Mouse (Mus musculus) neutrophil, adult 5-6 weeks (primary cell): ENCODE measurements at regions not wholly inside any gene's neighbourhood (a gene's known extent, or its start where the extent isn't known, plus 50 kb on each side); places are given as distances from the start of the nearest gene placed in this dataset.
"Not testable (repeated sequence)": the region's sequence is repeated elsewhere in the genome, so short reads cannot be mapped to it uniquely, and the experiment has no call there.

Experiments used
- ATAC-seq: fragments of 151-379, 151-347 bp; 2 replicates; pipeline ENCODE4 v1.8.0; 2017; ENCODE audit warnings: mild to moderate bottlenecking, moderate TSS enrichment; ENCODE audit not compliant: insufficient number of reproducible peaks, poor library complexity, low FRiP score, severe bottlenecking; ENCODE audit errors: extremely low read depth

DNA sequence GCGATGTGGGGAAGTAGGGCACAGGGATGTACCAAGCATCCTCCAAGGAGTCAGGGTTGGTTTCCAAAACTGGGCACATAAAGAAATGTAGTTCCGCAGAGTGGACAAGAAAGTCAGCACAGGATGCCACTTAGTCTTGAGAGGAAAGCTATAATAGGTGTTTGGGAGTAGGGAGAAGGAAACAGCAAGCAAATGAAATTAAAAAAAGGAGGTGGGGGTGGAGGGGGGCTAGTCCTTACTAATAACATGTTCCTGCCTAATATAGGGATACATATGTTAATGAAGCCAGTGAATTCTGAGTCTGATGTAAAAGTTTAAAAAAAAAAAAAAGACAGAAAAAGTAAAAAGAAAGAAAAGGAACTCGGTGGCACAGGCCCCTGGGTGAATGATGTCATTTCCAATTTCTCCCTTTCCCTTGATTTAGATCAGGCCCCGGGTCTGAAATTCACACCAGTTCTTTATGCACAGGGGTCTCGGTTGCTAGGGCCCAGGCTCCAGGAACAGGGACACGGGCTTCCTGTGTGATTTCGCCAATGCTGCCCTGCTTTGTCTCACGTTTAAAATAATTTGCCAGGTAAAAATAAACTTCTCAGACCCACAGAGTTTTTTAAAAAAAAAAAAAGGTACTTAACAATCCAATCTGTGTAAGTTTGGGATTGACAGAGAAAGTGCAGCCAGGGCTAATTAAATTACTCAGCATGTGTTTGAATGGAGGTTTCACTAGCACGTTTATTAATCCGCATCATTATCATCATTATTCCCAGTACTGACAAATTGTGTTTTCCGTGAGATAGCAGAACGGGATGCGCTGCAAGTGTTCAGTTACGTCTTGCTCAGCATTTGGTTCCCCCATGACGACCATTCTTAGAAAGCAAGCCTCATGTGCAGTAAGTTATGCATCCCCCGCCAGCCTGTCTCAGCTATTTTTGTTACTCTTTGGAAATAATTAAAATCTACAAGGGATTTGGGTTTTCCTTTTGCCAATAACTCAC, 172.8 kb upstream of the Slc25a13 start:
- no peak for ATAC-seq

- ATAC-seq, result no peak
Measured at GRCm38 (mm10) chr6:6388835-6389440, 172.0 kb upstream of the Slc25a13 start.

DNA sequence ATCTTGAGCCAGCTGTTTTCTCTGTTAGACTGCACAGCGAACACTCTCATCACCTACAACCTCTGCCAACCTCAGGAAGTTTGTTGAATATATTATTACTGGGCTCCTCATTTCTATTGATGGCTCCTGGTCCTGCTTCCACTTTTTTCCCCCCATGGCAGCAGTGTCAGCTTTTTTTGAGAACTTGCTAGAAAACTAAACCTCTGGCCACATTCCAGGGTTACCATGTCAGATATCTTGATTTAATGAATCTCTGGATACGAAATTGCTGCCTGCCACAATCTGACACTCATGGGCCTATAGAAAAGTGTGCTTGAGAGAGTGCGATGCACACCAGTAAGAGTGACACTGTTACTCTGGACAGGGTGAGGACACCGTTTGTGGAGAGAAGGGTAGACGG, 170.6 kb upstream of the Slc25a13 start:
- no peak for ATAC-seq

DNA sequence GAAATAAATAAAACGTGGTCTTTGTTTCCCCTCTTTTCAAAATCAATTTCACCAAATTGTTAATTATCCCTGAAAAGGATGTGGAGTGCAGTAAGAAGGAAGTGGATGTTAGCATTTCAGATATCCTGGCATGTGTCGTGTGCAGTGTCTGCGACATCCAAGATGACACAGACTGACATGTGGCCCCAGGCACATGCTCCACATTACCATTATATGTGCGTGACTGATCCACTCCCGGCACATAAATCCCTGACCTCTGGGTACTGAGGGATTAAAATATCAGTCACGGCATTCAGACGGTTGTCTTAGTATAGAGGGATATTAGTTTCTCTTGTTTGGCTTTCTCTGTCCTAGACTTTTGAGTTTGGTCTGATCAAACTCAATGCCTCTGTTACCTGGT, 168.0 kb upstream of the Slc25a13 start:
- no peak for ATAC-seq

DNA sequence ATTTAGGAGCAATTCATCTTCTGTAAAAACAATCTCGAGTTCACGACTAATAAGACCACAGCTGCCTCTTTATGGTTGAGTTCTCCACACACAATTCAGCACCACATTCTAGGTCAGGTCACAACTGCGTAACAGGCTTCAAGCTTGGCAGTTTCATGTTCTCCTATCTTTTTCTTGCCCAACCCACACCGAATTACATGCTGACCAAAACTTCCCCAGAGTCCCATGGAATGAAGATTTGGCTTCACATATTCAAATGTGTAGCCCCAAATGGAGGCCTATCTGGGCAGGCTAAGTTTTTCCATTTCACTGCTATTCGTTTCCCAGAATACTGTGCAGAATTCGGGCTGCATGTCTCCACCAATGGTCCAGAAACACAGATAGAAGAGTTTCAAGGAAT, 167.5 kb upstream of the Slc25a13 start:
- ATAC-seq, result no peak

DNA sequence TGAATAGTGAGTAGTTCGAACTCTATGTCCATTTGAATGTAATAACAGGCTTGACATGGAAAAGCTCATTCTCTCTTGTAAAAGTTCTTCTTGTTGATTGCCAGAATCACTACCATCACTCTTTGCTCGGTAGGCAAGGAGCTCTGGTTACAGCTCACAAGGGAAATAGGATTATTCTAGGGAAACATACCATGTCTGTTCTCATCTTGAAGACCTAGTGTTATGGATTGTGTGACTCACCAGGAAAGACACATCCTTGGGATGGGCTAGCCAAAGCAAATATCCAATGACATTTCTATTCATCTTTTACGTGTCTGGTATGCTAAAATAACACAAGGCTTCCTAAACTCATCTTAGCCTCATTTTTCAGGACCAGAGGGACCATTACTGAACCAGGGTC, 155.4 kb upstream of the Slc25a13 start:
- no peak for ATAC-seq

DNA sequence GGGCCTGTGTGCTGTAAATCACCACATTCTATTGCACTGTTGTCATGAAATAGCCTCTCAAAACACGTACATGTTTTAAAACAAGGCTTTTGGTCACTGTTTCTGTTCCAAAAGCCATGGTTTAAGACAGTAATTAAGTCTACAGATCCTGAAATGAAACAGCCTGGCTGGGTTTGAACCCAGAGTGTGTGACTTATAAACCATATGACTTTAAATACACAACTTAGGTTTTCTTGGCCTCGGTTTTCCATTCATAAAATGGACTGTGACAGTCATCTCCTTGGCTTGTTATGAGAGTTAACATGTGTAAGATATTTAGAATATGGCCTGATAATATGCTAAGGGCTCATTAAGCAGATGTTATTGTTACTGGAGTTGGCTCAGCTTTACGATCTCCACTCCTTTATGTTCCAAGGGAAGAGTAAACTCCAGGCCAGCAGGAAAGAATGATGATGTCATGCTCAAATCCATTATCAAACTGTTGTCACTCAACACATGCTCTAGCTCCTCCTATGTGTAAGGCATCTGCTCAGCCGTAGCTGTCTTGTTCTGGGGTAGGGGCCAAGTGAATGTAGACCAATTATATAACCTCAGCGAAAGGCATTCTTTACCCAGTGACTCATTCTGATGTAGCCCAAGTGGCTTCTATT, 154.6 kb upstream of the Slc25a13 start:
- ATAC-seq, result no peak

DNA sequence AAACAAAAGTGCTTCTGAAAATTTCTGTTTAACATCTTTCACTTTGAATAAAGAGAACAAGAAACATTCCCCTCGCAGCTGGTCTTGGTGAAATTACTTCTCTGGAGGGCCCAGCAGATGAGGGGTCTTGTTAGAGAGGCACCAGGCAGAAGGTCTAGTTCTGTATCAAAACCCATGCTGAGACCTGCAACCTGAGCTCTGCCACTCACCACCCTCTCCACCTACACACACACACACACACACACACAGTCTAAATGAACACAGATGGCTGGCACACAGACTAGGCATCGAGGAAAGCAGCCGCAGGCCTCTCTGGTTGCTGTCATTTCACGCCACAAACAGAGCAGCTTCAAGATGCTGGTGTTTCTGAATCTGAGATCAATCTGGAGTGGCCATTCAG, 147.1 kb upstream of the Slc25a13 start:
- no peak for ATAC-seq

DNA sequence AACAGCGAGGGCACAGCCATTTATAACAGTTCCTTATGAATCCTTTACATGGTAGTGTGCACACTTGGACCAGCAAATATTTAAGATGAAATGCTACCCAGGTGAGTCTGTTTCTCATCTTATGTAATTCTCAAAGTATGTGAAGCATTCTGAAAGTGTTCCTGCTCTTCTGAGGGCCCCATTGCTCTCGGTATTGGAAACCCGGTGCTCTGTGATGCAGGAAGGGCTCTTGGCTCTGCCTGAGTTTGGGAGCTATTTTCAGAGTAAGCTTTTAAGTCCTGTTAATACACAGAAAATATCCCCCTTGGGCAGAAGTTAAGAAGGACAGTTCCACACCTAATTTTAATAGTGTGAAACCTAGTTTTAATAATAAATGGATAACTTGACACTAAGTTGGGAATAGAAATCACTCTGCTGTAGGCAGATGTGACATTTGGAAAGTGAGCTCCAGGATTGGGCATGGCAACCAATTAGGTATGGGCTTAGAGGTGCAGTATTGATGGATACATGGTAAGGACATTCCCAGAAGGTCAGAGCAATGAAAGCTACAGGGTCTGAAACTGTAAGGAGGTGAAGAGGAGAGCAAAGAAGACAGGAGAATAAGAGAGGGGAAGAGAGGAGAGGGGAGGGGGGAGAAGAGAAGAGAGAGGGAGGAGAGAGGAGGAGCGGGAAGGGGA, 145.8 kb upstream of the Slc25a13 start:
- ATAC-seq, result no peak

- not testable (repeated sequence) for ATAC-seq
Measured at GRCm38 (mm10) chr6:6361181-6361580, 144.2 kb upstream of the Slc25a13 start.

- no peak for ATAC-seq
Measured at GRCm38 (mm10) chr6:6357477-6357876, 140.5 kb upstream of the Slc25a13 start.

GRCm38 (mm10) chr6:6356967-6357366, 140.0 kb upstream of the Slc25a13 start:
- no peak for ATAC-seq

GRCm38 (mm10) chr6:6335251-6335650, 118.3 kb upstream of the Slc25a13 start:
- ATAC-seq, result no peak

GRCm38 (mm10) chr6:6330271-6330670, 113.3 kb upstream of the Slc25a13 start:
- no peak for ATAC-seq

- no peak for ATAC-seq
Measured at GRCm38 (mm10) chr6:6325516-6325915, 108.5 kb upstream of the Slc25a13 start.

DNA sequence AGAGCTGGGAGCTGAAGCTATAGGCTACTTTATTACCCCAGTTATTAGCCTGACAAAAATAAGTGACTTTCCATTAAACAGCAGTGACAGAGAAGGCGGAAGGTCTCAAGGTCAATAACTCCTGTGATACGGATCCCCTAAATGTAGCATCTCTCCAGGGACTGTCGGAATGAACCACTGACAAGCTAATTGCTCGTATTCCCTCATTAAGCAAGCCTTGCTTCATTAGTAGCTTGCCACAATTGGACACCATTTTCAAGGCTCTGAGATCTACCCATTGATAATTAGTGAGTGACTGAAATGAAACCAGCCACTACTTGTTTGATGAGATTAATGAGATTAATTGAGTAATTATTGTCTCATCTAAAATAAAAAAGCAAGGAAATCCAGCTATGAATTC, 99.8 kb upstream of the Slc25a13 start:
- no peak for ATAC-seq

DNA sequence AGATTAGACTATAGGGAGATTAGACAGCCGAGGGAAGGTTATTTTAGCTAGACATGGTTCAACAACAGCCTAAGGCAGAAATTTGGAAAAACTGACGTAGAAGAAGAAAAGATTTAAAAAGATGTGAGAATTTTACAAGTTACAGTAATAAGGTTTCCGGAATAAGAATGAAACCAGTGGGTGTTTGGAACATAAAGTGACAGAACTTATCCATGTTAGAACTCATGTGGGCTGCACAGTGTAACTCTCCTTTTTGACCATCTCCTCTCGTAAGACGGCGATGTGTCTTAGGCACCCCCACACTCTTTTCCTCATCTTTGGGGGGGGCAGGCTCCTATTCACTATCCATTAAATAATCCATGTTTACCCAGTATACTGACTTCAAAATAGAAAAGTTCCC, 96.2 kb upstream of the Slc25a13 start:
- ATAC-seq, result no peak

- ATAC-seq, result no peak
Measured at GRCm38 (mm10) chr6:6310213-6310612, 93.2 kb upstream of the Slc25a13 start.

- no peak for ATAC-seq
Measured at GRCm38 (mm10) chr6:6307618-6308017, 90.6 kb upstream of the Slc25a13 start.
